In the genomic region with DNA sequence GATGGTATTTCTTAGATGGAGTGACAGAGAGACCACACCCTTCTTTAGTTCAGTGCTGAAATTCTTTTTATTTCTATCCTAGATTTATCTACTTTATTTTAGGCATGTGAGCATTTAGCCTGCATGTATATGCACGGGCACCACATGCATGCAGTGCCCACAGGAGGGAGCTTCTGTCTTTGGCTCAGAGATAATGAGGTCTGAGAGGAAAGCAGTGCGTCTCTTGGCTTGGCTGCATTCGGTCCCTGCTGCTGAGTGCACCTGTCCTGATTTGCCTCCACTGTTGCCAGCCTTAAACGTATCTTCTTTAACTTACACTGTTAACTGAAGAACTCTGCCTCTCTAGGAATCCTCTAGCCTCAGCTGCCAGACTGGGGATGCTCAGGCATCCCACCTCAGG, we compare ENCODE assay signal across 9 mouse cellular contexts.
DNase-seq lines count a peak whose midpoint lies in the region; ATAC-seq lines count a peak whose summit lies in the region.
"Had no signal": no experiment of that assay in that cellular context is flagged by ENCODE, and none has a peak within 500 bp of the region (broad histone marks: within the 10 kb centered on the region; RNA-seq: fewer than 3 reads in every experiment).

No protein-coding gene starts in this region.

- H3K27ac ChIP-seq in forebrain, embryonic 15.5 days (replicated peaks): peak overlapping the region; percentile 26; the same call in 1 of the 2 replicates
- no peak overlapping the region for H3K27ac ChIP-seq in forebrain, embryonic 10.5 days
- H3K27ac ChIP-seq in neural tube, embryonic 15.5 days (replicated peaks): no peak overlapping the region

- H3K36me3 ChIP-seq in forebrain, embryonic 15.5 days: no peaks in the 10 kb centered on the region
- no peaks in the 10 kb centered on the region for H3K36me3 ChIP-seq in forebrain, embryonic 10.5 days (replicated peaks)
- H3K36me3 ChIP-seq in neural tube, embryonic 15.5 days: no peaks in the 10 kb centered on the region

- H3K4me1 ChIP-seq in forebrain, embryonic 15.5 days: peaks cover 37% of the 10 kb centered on the region
- peaks cover 26% of the 10 kb centered on the region for H3K4me1 ChIP-seq in forebrain, embryonic 10.5 days
- H3K4me1 ChIP-seq in neural tube, embryonic 15.5 days: peaks cover 20% of the 10 kb centered on the region

- no peaks in the 10 kb centered on the region for H3K27me3 ChIP-seq in forebrain, embryonic 15.5 days
- H3K27me3 ChIP-seq in forebrain, embryonic 10.5 days (ENCODE audit: poor library complexity, severe bottlenecking): no peaks in the 10 kb centered on the region
- H3K27me3 ChIP-seq in neural tube, embryonic 15.5 days (replicated peaks): no peaks in the 10 kb centered on the region

- H3K4me3 ChIP-seq in forebrain, embryonic 15.5 days: no peak overlapping the region
- H3K4me3 ChIP-seq in forebrain, embryonic 10.5 days: no peak overlapping the region
- H3K4me3 ChIP-seq in neural tube, embryonic 15.5 days (replicated peaks): no peak overlapping the region

- peak; percentile 72 for ATAC-seq in forebrain, embryonic 15.5 days (replicated peaks)
- peak; percentile 64; the same call in 1 of the 2 replicates for ATAC-seq in neural tube, embryonic 15.5 days (ENCODE audit: low FRiP score)
- no peak for ATAC-seq in megakaryocyte-erythroid progenitor cell, adult 5-6 weeks (replicated peaks; ENCODE audit: low FRiP score, low TSS enrichment, poor library complexity, severe bottlenecking)

- intact Hi-C loops in left cerebral cortex, postnatal 36 days (cut with DNase I): no loop called here

- no peaks in the 10 kb centered on the region for H3K9me3 ChIP-seq in forebrain, embryonic 15.5 days
- H3K9me3 ChIP-seq in forebrain, embryonic 10.5 days: no peaks in the 10 kb centered on the region
- H3K9me3 ChIP-seq in neural tube, embryonic 15.5 days (replicated peaks): no peaks in the 10 kb centered on the region

- H3K9ac ChIP-seq in forebrain, embryonic 15.5 days (replicated peaks): no peak overlapping the region
- no peak overlapping the region for H3K9ac ChIP-seq in neural tube, embryonic 15.5 days (replicated peaks)
- H3K9ac ChIP-seq: lung, embryonic 14.5 days had no signal

- no peak overlapping the region for H3K4me2 ChIP-seq in forebrain, embryonic 15.5 days (replicated peaks)
- H3K4me2 ChIP-seq in neural tube, embryonic 15.5 days: no peak overlapping the region
- H3K4me2 ChIP-seq: lung, embryonic 14.5 days had no signal

- WGBS in forebrain, embryonic 15.5 days: 36% methylated on average over 4 of the region's 4 CpGs
- 62% methylated on average over 4 of the region's 4 CpGs for WGBS in forebrain, embryonic 10.5 days
- 27% methylated on average over 4 of the region's 4 CpGs for WGBS in neural tube, embryonic 15.5 days

- no peak for DNase-seq in forebrain, embryonic 10.5 days (ENCODE audit: extremely low spot score, low spot score)
- DNase-seq in left cerebral cortex, postnatal 36 days (ENCODE audit: low spot score in 2 of 2): peak; percentile 33 to 47
- no peak for DNase-seq in left cerebral cortex, adult 8-10 months (ENCODE audit: low spot score in 2 of 2)
- DNase-seq in cerebellum, postnatal 10 days: peak; percentile 82 to 90
- DNase-seq in ovary, postnatal 36 days (ENCODE audit: low spot score): no peak
- DNase-seq: lung, embryonic 14.5 days had no signal

Comparison
In these comparisons a context has a peak if more than half of its experiments do, and no peak if none do; other contexts are left out.
1. DNase-seq: peak in left cerebral cortex, postnatal 36 days (2 of 2) and cerebellum, postnatal 10 days (2 of 2); none in forebrain, embryonic 10.5 days (single experiment), left cerebral cortex, adult 8-10 months (0 of 2) and ovary, postnatal 36 days (single experiment).